Mouse (Mus musculus) kidney, postnatal 14 days (tissue): ENCODE data around the gene Ckmt1.
"Not testable (repeated sequence)": the region's sequence is repeated elsewhere in the genome, so short reads cannot be mapped to it uniquely, and the experiment has no call there.

Experiments used
- DNase-seq: peaks from one replicate; pipeline ENCODE4 v3.0.0; 2022; ENCODE audit warnings: mixed read lengths

Ckmt1 gene

DNA sequence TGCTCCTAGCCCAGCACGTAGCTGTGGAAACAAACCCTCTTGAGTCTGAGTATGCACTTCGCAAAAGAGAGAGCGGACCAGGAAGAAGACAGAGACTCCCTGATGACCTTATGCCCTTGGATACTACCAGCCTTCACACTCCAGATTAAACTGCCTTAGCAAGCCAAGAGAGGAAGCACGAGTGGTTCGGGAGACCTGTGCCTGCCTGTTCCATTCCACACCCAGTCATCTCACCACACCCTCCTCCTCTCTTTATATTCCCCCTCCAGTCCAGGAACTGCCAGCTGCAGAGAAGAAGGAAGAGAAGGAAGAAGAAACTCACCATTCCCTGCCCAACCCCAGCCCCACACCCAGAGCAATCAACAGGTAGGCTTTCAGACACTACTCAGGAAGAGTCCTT lies at the start of gene Ckmt1:
TSS of gene Ckmt1 (plus strand) at position 221 of the 400 bp plus-strand sequence.
- DNase-seq: peak; percentile 9

DNA sequence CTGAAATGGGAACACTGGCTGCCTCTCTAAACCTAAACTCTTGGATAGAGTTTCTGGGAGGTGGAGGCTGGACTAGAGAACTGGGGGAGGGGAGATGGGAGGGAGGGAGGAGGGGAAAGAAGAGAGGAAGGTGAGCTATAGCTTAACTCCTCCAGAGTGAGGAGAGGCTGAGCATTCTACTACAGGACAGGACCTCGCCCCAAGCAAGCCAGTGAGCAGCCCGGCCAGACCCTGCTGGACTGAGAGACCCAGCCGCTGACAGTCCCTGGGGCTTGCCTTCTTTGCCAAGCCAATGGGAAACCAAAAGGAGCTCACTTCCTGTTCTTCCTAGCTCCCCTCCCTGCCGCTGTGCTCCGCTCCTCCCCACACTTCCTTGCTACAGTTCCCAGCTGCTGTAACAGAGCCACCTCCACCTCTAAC lies 48.5 kb upstream of the Ckmt1 start:
- DNase-seq: peak; percentile 55

GRCm38 (mm10) chr2:121316278-121316677 lies 41.2 kb upstream of the Ckmt1 start:
- no peak for DNase-seq

- no peak for DNase-seq
Observed at GRCm38 (mm10) chr2:121323041-121323440, 34.5 kb upstream of the Ckmt1 start.

DNA sequence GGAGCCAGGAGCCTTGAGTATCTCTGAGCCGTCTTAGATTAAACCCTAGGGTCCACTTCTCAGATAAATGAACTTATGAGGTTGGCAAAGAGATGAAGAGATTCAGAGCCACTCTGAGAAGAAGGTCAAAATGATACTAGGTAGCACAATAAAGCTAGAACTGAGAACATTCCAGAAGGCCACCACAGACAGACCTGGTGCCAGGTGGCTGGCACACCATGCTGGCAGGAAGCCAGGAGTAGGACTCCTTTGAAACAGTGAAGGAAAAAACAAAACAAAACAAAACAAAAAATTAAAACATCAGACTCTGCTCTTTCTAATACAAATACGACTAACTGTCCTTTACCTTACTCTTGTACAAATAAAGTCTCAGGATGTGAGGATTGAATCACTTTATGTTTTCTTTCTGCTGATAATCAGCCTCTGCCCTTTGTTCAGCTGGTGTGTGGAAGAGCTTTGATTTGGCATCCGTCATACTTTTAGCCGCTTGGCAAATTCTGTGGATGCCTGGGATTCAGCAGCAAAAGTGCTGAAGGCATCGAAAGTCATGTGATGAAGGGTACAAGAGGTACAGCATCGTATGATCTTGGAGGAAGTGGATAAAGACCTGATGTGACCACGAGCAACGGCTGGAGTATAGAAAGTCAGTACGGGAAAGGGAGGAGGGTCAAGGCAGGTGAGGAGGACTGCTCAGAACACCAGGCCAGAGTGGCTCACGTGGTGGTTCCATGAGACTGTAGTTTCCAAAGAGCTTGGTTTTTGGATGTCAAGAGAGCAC lies 33.6 kb upstream of the Ckmt1 start:
- DNase-seq: no peak

DNA sequence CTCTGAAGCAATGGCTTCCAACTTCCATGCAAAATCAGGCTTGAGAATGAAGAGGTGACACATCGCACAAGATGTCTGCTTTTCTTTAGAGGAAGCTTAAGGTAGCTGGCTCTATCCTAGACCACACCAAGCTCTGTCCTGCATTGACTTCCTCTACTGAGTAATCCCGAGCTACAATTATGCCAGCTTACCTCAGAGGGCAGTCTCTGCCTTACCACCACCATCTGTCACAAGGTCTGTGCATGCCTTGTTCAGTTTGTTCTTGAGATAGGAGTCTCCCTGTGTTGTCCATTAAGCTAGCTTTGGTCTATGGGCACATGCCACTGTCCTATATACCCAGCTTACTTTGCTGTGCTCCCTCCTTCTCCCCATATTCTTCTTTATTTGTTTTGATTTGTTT lies 28.0 kb upstream of the Ckmt1 start:
- DNase-seq: no peak

- no peak for DNase-seq
Observed at GRCm38 (mm10) chr2:121339057-121339456, 18.5 kb upstream of the Ckmt1 start.

GRCm38 (mm10) chr2:121353156-121353555 lies 4.4 kb upstream of the Ckmt1 start:
- DNase-seq: no peak

GRCm38 (mm10) chr2:121354378-121354777 lies 3.1 kb upstream of the Ckmt1 start:
- no peak for DNase-seq

DNA sequence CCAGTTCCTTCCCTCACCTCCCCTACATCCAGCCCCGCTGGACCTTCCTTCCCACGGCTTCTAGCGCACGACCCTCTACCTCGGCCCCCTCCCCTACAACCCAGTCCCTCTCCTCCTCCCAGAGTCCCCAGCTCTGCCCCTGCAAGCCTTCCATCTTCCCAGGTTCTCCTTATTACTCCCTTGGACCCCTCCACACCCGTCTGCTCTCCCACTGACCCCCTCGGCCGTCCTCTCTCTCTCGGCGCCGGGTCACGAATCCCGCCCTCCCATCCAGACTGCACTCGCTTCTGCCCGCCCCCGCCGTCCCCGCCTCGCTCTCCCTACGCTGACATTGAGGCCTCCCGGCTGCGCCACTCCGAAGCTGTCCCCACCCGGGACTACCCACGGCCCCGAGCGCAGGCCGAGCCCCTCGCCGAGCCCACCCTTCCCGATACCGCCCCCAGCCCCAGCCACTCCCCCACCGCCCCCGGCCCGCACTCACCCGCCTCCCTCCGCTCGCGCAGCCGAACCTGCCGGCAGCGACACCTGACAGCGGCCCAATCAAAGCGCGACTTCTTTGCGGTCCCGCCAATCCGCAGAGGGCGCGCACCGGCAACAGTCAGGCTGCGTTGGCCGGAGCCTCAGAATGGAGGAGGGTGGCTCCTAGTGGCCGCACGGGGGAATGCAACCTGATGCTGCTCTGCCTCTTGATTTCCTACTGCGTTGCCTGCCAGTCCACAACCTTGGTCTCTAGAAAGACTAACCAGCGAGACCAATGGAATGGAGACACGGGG lies 2.5 kb upstream of the Ckmt1 start, which contains the start of gene Ppip5k1:
TSS of gene Ppip5k1 (minus strand) at position 577 of the 773 bp plus-strand sequence.
- peak; percentile 98 for DNase-seq

DNA sequence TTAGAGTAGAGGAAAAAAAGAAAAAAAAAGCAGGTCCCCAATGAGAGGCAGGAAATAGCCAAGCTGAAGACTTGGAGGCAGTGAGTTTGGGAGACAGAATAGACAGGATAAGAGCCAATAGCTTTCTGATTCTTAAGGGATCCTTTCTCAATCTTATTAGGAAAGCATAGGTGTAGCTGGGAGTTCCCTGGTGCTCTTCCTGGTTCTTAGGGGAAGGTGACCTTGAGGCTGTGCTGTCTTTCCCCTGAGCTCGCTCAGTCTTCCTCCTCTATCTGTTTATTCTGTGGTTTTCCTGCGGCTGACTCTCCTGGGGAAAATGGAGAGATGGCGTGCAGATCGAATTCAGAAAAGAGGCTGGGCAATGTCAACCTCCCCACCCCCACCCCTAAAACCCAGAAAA lies 447 bp downstream of the Ckmt1 start:
- no peak for DNase-seq

DNA sequence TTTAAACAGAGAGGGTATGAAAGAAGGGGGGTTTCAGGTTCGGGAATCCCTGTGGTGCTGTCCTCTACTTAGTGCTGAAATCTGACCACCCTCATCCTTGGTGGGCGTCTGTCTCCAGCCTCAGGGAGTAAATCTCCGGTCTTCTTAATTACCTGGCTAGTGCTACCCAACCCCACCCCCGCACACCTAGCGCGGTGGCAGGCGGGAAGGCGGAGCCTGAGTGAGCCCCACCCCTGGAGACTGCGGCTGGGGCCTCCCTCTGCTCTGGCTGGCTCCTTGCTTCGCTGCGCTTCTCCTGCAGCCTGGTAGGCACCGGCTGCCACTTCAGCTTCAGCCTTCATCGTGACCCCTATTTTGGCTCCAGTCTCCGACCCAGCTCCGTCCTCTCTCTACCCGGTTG lies 867 bp downstream of the Ckmt1 start:
- peak; percentile 84 for DNase-seq

- no peak for DNase-seq
Observed at GRCm38 (mm10) chr2:121359461-121359860, 1.9 kb downstream of the Ckmt1 start.

- no peak for DNase-seq
Observed at GRCm38 (mm10) chr2:121363656-121364055, 6.1 kb downstream of the Ckmt1 start.

DNA sequence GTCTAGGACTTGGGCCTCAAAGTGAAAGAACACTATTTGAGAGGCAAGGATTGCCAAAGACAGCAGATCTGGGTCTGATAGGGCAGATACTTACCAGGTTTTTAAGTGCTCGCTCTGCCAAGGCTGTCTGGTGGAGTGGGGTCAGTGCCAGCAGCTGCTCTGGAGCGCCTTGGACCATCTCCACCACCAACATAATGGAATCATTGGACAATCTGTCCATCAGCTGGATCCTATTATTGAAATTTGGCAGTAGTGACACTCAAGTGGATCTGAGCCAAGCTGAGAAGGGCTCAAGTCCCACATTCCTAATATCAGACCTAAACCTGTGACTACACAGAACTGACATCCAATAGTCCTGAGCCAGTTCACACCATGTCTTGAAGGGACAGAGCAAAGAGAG lies 11.3 kb downstream of the Ckmt1 start:
- no peak for DNase-seq

DNA sequence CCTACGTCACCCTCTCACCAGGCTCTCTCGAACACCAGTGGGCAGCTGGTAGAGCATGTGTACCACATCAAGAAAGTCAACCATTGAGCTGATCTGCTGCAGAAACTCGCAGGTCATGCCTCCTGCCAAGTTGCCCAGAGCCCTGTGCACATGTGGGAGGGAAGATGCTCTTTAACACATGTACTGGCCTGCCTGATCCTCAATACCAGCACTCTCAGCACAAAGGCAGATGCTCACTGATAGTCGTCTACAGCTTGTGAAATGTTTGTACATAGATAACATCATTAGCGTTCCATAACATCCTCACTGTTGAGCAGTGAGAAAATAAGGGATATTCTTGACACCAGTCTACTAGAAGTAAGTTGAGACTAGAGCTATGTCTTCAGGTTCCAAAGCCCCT lies 13.4 kb downstream of the Ckmt1 start:
- DNase-seq: no peak

- no peak for DNase-seq
Observed at GRCm38 (mm10) chr2:121372266-121372665, 14.8 kb downstream of the Ckmt1 start.

GRCm38 (mm10) chr2:121374766-121375165 lies 17.3 kb downstream of the Ckmt1 start:
- no peak for DNase-seq

GRCm38 (mm10) chr2:121386961-121387575 lies 29.6 kb downstream of the Ckmt1 start, which contains the start of gene Strc:
Strc (minus strand) TSS chr2:121387168.
- not testable (repeated sequence) for DNase-seq

DNA sequence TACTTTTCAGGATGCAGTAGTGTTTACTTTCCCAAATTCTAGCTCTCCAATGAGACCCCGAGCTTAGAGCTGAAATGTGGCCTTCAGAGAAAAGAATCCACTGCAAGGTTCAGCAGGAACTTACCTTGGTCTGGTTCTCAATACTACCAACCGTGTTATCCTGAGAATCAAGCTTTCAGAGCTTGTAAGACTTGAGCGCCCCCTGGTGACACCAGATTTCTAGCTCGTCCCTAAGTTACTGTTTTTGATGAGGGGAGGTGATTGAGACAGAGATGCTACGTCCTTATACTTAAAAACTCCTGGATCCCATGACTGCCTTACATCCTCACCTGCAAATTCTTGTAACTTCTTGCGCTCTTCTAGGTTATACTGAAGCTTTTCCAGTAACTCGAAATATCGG lies 39.1 kb downstream of the Ckmt1 start:
- peak; percentile 79 for DNase-seq

DNA sequence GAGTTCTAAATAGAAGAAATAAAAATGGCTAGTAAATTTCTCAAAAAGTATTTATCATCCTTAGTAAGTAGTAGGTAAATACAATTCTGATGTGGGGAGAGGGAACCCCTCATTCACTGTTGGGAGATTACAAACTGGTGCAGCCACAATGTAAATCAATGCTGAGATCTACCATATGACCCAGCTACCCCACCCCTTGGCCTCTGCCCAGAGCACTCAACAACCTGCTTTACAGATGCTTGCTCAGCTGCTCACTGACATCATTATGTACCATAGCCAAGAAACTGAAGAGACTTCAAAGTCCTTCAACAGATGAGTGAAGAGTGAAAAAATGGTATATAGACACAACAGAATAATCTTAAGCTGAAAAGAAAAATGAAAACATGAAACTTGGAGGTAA lies 45.8 kb downstream of the Ckmt1 start:
- peak; percentile 25 for DNase-seq

DNA sequence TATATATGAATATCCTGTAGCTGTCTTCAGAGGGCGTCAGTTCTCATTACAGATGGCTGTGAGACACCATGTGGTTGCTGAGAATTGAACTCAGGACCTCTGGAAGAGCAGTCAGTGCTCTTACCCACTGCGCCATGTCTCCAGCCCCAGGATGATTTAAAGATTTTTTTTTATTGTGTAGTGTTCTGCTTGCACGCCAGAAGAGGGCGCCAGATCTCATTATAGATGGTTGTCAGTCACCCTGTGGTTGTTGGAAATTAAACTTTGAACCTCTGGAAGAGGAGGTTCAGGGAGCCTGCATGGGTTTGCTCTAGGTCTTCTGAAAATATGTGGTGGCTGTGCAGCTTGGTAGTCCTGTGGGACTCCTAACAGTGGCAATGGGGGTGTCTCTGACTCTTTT lies 50.6 kb downstream of the Ckmt1 start:
- DNase-seq: peak; percentile 27

DNA sequence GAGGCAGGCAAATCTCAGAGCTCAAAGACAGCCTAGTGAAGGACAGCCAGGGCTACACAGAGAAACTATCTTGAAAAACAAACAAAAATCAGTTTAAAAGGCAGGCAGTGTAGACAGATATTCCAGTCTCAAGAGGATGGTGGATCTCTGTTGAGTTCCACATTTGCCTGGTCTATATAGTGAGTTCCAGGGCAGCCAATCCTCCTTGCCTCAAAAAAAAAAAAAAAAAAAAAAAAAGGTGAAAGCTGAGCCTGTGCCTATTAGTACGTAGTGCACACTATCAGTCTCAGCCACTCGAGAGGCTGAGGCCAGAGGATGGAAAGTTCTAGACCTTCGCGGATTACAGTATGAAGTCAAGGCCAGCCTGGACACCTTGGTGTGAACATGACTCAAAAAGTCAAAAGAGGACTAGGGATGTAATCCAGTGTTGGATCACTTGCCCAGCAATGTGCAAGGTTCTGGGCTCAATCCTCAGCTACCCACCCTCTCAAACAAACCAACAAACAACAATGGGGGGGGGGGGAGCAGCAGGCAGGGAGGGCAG lies 55.4 kb downstream of the Ckmt1 start:
- DNase-seq: no peak
